Mouse (Mus musculus): ENCODE measurements around the gene Pqbp1. TPM values are rescaled to one million over a fixed set of nuclear protein-coding genes. Genes with fewer than 3 reads are reported as not detected.

Pqbp1 gene
- polyA plus RNA-seq, 1 experiment from 2014 or later = 144 TPM

DNA sequence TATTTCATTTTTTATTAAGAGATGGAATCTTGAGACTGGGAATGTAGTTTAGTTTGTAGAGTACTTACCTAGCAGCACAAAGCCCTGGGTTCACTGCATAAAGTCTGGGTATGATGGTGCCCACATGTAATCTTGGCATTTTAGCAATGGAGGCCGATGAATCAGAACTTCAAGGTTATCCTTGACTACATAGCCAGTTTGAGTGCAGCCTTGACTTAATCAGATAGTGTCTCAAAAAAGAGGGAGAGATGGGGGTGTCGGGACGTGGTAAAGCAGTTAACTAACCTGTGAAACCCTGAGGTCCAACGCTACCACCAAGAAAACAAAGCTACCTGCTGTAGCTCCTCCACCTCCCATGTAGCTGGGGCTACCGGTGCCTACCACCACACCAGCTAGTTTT lies 5.4 kb upstream of the Pqbp1 start:
- no peaks in the 10 kb centered on the region for H3K27me3 ChIP-seq (ENCODE audit: control insufficient read depth, insufficient read depth, low read length)
- WGBS = 95% methylated on average over 5 of the region's 5 CpGs
- no peak overlapping the region for H3K4me3 ChIP-seq (ENCODE audit: low read depth, low read length)
- no peak for DNase-seq (ENCODE audit: low spot score)
- H3K36me3 ChIP-seq (ENCODE audit: control insufficient read depth, insufficient read depth, low read length) = no peaks in the 10 kb centered on the region
- no peaks in the 10 kb centered on the region for H3K9me3 ChIP-seq (ENCODE audit: control insufficient read depth, low read length)
- no peak overlapping the region for H3K9ac ChIP-seq (ENCODE audit: low read length)
- ATAC-seq (replicated peaks; ENCODE audit: low FRiP score) = no peak
- no peaks in the 10 kb centered on the region for H3K4me1 ChIP-seq (replicated peaks; ENCODE audit: control insufficient read depth, insufficient read depth, low read length)
- no peak overlapping the region for H3K27ac ChIP-seq (ENCODE audit: low read depth, low read length)
- H3K4me2 ChIP-seq (ENCODE audit: low read depth, low read length, severe bottlenecking) = no peak overlapping the region

DNA sequence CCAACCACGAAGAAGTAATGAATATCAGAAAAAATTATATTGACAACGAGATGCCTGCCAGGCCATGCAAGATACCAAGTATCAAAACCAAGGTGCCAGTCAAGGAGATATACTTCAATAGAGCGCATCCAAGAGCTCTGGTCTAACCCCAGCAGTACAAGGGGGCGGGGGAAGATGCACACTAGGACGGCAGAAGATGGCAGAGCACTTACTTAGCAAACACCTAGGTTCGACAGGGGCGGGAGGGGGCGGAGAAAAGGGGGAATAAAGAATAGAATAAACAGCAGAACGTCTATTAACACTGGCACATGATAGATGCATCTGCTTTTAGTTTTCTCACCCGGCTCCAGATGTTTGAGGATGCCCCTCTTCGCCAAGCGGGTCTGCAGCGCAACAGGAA lies 858 bp downstream of the Pqbp1 start:
- H3K4me1 ChIP-seq (replicated peaks; ENCODE audit: control insufficient read depth, insufficient read depth, low read length) = no peaks in the 10 kb centered on the region; the same call in 1 of the 2 replicates
- no peak for DNase-seq (ENCODE audit: low spot score)
- H3K9ac ChIP-seq (ENCODE audit: low read length) = peak overlapping the region; percentile 58; the same call in 1 of the 2 replicates
- no peaks in the 10 kb centered on the region for H3K36me3 ChIP-seq (ENCODE audit: control insufficient read depth, insufficient read depth, low read length)
- WGBS = 30% methylated on average over 13 of the region's 13 CpGs
- no peak for ATAC-seq (replicated peaks; ENCODE audit: low FRiP score)
- H3K4me2 ChIP-seq (ENCODE audit: low read depth, low read length, severe bottlenecking) = peak overlapping the region; percentile 50
- no peaks in the 10 kb centered on the region for H3K9me3 ChIP-seq (ENCODE audit: control insufficient read depth, low read length)
- H3K27ac ChIP-seq (ENCODE audit: low read depth, low read length) = no peak overlapping the region
- peak overlapping the region; percentile 50 for H3K4me3 ChIP-seq (ENCODE audit: low read depth, low read length)
- H3K27me3 ChIP-seq (ENCODE audit: control insufficient read depth, insufficient read depth, low read length) = no peaks in the 10 kb centered on the region

DNA sequence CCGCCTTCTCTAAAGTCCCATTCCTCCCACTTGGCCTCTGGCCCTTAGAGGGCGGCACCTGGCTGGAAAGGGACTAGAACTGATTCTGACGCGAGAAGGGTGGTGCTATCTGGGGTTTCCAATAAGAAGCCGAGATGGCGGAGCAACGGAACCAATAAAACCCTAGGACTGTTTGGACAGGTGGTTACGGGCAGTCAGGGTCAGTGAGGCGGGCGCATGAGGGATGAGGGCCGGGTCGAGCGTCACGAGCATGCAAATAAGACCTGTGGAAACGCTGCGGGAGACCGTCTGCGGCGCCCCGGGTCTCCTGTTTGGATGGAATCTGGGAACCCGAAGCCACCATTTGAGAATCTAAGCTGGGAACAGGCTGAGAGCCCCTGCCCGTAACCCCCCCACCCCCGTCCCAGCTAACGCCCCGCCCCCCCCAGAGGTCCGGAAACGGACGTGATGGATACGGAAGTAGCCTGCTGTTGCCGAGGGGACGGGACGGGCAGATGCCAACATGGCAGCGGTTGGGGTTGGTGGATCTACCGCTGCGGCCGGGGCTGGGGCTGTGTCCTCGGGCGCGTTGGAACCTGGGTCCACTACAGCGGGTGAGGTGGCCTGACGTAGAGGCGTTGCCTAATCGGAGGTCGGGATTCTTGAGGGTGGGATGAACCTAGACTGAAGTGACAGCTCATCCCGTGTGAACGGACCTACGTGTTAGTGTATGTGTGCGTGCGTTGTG lies 15.1 kb downstream of the Pqbp1 start, which contains the start of gene Slc35a2:
TSS of gene Slc35a2 (plus strand) at position 188 of the 727 bp plus-strand sequence.
- Histone ChIP-seq H3K36me3 (ENCODE audit: control insufficient read depth, insufficient read depth, low read length) (no peaks in the 10 kb centered on the region), H3K27ac (ENCODE audit: low read depth, low read length) (peak within 1 kb of the TSS; percentile 74), H3K4me3 (ENCODE audit: low read depth, low read length) (peak within 1 kb of the TSS; percentile 53), H3K4me2 (ENCODE audit: low read depth, low read length, severe bottlenecking) (peak within 1 kb of the TSS; percentile 61), H3K9ac (ENCODE audit: low read length) (peak within 1 kb of the TSS; percentile 40), H3K27me3 (ENCODE audit: control insufficient read depth, insufficient read depth, low read length) (no peaks in the 10 kb centered on the region), H3K4me1 (replicated peaks; ENCODE audit: control insufficient read depth, insufficient read depth, low read length) (peaks cover 3% of the 10 kb centered on the region; the same call in 1 of the 2 replicates), H3K9me3 (ENCODE audit: control insufficient read depth, low read length) (no peaks in the 10 kb centered on the region)
- 19% methylated on average over 45 of the region's 49 CpGs for WGBS
- DNase-seq (ENCODE audit: low spot score) = peak; percentile 83
- peak; percentile 89 for ATAC-seq (replicated peaks; ENCODE audit: low FRiP score)

DNA sequence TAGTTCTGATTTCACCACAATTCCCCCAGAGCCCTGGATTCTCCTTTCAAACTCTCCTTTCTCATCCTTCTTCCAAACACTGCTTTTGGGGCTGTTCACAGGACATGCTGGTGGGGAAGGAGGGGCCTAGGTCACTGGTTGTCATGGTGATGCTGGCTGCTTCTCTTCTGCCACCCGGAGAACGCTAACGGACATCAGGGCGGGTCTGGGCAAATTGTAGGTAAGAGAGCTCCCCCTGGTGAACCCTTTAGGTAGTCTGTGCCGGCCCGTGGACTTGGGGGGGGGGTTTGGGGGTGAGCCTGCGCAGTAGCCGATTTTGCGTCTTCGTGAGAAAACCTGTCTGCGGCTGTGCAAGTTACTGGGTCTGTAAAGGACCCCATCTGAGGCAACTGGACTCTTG lies 19.2 kb downstream of the Pqbp1 start:
- peak; percentile 79 for DNase-seq (ENCODE audit: low spot score)
- peak overlapping the region; percentile 41; the same call in 1 of the 2 replicates for H3K4me3 ChIP-seq (ENCODE audit: low read depth, low read length)
- peak; percentile 63 for ATAC-seq (replicated peaks; ENCODE audit: low FRiP score)
- H3K36me3 ChIP-seq (ENCODE audit: control insufficient read depth, insufficient read depth, low read length) = no peaks in the 10 kb centered on the region
- peak overlapping the region; percentile 91; the same call in 1 of the 2 replicates for H3K4me2 ChIP-seq (ENCODE audit: low read depth, low read length, severe bottlenecking)
- H3K9me3 ChIP-seq (ENCODE audit: control insufficient read depth, low read length) = no peaks in the 10 kb centered on the region
- H3K27ac ChIP-seq (ENCODE audit: low read depth, low read length) = no peak overlapping the region
- no peaks in the 10 kb centered on the region for H3K27me3 ChIP-seq (ENCODE audit: control insufficient read depth, insufficient read depth, low read length)
- no peak overlapping the region for H3K9ac ChIP-seq (ENCODE audit: low read length)
- H3K4me1 ChIP-seq (replicated peaks; ENCODE audit: control insufficient read depth, insufficient read depth, low read length) = peaks cover 3% of the 10 kb centered on the region; the same call in 1 of the 2 replicates
- 19% methylated on average over 11 of the region's 11 CpGs for WGBS

DNA sequence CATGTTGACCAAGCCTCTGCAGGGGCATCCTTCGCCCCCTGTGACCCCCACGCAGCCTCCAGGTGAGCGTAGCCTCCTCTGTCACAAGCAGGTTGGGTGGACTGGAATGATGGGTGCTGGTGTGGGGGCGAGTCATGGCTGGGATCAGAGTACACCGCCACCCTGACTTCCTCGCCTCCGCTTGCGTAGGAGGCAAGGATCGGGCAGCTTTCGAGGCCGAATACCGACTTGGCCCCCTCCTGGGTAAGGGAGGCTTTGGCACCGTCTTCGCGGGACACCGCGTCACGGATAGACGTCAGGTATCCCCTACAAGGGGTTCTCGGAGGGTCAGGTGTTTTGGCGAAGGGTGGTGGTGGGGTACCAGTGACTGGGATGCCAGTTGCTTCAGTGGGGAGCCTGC lies 20.6 kb downstream of the Pqbp1 start:
- ATAC-seq (replicated peaks; ENCODE audit: low FRiP score) (peak; percentile 25; the same call in 1 of the 2 replicates), DNase-seq (ENCODE audit: low spot score) (no peak)
- 21% methylated on average over 21 of the region's 21 CpGs for WGBS
- H3K27ac ChIP-seq (ENCODE audit: low read depth, low read length) = no peak overlapping the region
- H3K27me3 ChIP-seq (ENCODE audit: control insufficient read depth, insufficient read depth, low read length) = no peaks in the 10 kb centered on the region
- H3K4me3 ChIP-seq (ENCODE audit: low read depth, low read length) = peak overlapping the region; percentile 41
- H3K4me2 ChIP-seq (ENCODE audit: low read depth, low read length, severe bottlenecking) = peak overlapping the region; percentile 91
- H3K9ac ChIP-seq (ENCODE audit: low read length) = peak overlapping the region; percentile 45; the same call in 1 of the 2 replicates
- H3K36me3 ChIP-seq (ENCODE audit: control insufficient read depth, insufficient read depth, low read length) = no peaks in the 10 kb centered on the region; the same call in 1 of the 2 replicates
- H3K9me3 ChIP-seq (ENCODE audit: control insufficient read depth, low read length) = no peaks in the 10 kb centered on the region
- peaks cover 3% of the 10 kb centered on the region; the same call in 1 of the 2 replicates for H3K4me1 ChIP-seq (replicated peaks; ENCODE audit: control insufficient read depth, insufficient read depth, low read length)

DNA sequence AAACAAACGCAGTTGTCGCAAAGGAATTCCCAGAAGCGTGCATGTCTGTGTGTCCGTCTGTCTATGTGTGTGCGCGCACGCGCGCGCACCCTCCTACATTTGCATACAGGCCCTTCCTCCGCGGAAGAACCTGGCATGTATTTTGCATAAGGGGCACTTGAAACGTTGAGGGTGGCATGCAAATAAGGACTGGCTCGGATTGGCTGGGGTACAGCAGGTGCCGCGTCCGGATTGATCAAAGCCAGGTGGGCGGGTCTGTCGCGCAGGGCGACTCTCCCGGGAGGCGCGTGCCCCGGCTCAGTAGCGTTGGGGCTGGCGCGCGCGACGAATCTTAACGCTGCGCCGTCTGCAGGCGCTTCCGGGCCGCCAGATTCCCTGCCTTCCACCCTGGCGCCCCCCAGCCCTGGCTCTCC lies 21.1 kb downstream of the Pqbp1 start, which contains the start of gene Pim2:
TSS of gene Pim2 (plus strand) at position 256 of the 413 bp plus-strand sequence.
- H3K4me2 ChIP-seq (ENCODE audit: low read depth, low read length, severe bottlenecking) = peak within 1 kb of the TSS; percentile 91
- peak within 1 kb of the TSS; percentile 41 for H3K4me3 ChIP-seq (ENCODE audit: low read depth, low read length)
- no peaks in the 10 kb centered on the region; the same call in 1 of the 2 replicates for H3K36me3 ChIP-seq (ENCODE audit: control insufficient read depth, insufficient read depth, low read length)
- DNase-seq (ENCODE audit: low spot score) = peak; percentile 88
- peak; percentile 90 for ATAC-seq (replicated peaks; ENCODE audit: low FRiP score)
- H3K9ac ChIP-seq (ENCODE audit: low read length) = peak within 1 kb of the TSS; percentile 45
- H3K4me1 ChIP-seq (replicated peaks; ENCODE audit: control insufficient read depth, insufficient read depth, low read length) = peaks cover 3% of the 10 kb centered on the region; the same call in 1 of the 2 replicates
- H3K27me3 ChIP-seq (ENCODE audit: control insufficient read depth, insufficient read depth, low read length) = no peaks in the 10 kb centered on the region
- WGBS = 12% methylated on average over 36 of the region's 38 CpGs
- H3K9me3 ChIP-seq (ENCODE audit: control insufficient read depth, low read length) = no peaks in the 10 kb centered on the region
- H3K27ac ChIP-seq (ENCODE audit: low read depth, low read length) = no peak within 1 kb of the TSS

DNA sequence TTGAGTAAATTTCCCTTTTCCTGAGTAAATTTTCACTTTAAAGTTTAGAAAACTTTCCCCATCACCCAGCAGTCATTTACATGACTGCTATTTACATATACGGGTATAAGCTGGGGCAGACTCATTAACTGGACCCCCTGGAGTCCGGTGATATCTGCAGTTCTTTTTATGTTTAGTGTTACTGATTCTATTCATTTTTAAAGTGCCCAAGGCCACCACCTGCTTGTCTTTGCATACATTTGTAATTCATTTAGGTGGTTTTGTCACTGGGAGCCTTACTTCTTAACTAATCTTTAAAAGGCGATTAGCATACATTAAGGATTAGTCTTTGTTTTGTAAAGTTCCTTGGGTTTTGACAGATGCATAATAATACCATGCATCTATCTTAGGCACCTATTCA lies 29.2 kb downstream of the Pqbp1 start:
- H3K4me3 ChIP-seq (ENCODE audit: low read depth, low read length) = no peak overlapping the region
- no peaks in the 10 kb centered on the region for H3K9me3 ChIP-seq (ENCODE audit: control insufficient read depth, low read length)
- DNase-seq (ENCODE audit: low spot score) = no peak
- WGBS = 21% methylated on average over 3 of the region's 3 CpGs
- H3K4me2 ChIP-seq (ENCODE audit: low read depth, low read length, severe bottlenecking) = no peak overlapping the region
- H3K36me3 ChIP-seq (ENCODE audit: control insufficient read depth, insufficient read depth, low read length) = no peaks in the 10 kb centered on the region; the same call in 1 of the 2 replicates
- no peaks in the 10 kb centered on the region for H3K27me3 ChIP-seq (ENCODE audit: control insufficient read depth, insufficient read depth, low read length)
- H3K4me1 ChIP-seq (replicated peaks; ENCODE audit: control insufficient read depth, insufficient read depth, low read length) = no peaks in the 10 kb centered on the region
- no peak for ATAC-seq (replicated peaks; ENCODE audit: low FRiP score)
- no peak overlapping the region for H3K27ac ChIP-seq (ENCODE audit: low read depth, low read length)
- no peak overlapping the region for H3K9ac ChIP-seq (ENCODE audit: low read length)

DNA sequence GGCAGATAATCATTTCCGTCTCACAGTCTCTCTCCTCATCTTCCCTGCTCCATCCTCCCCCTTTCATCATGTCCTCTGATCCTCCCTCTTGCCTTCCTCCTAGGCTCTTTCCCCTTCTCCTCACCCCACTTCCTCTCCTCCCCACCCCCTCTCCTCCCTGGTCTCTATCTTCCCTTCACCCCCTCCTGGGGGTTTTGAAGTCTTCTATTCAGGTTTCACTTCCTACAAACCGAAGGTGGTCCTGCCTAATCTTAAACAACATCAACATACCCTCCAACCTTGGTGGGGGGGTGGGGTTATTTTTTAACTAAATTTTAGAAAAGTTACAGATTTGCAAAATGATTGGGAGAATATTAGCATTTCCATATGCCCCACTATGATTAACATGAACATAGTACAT lies 30.6 kb downstream of the Pqbp1 start:
- H3K27me3 ChIP-seq (ENCODE audit: control insufficient read depth, insufficient read depth, low read length) = no peaks in the 10 kb centered on the region
- H3K4me1 ChIP-seq (replicated peaks; ENCODE audit: control insufficient read depth, insufficient read depth, low read length) = no peaks in the 10 kb centered on the region
- H3K9me3 ChIP-seq (ENCODE audit: control insufficient read depth, low read length) = no peaks in the 10 kb centered on the region
- no peaks in the 10 kb centered on the region; the same call in 1 of the 2 replicates for H3K36me3 ChIP-seq (ENCODE audit: control insufficient read depth, insufficient read depth, low read length)
- H3K4me3 ChIP-seq (ENCODE audit: low read depth, low read length) = no peak overlapping the region
- ATAC-seq (replicated peaks; ENCODE audit: low FRiP score) (no peak), DNase-seq (ENCODE audit: low spot score) (no peak)
- no peak overlapping the region for H3K4me2 ChIP-seq (ENCODE audit: low read depth, low read length, severe bottlenecking)
- no peak overlapping the region for H3K27ac ChIP-seq (ENCODE audit: low read depth, low read length)
- 35% methylated on average over 2 of the region's 2 CpGs for WGBS
- H3K9ac ChIP-seq (ENCODE audit: low read length) = no peak overlapping the region

Data from forebrain, embryonic 11.5 days (tissue).